Mouse (Mus musculus): ENCODE measurements around the gene Ifih1.

Ifih1 gene

DNA sequence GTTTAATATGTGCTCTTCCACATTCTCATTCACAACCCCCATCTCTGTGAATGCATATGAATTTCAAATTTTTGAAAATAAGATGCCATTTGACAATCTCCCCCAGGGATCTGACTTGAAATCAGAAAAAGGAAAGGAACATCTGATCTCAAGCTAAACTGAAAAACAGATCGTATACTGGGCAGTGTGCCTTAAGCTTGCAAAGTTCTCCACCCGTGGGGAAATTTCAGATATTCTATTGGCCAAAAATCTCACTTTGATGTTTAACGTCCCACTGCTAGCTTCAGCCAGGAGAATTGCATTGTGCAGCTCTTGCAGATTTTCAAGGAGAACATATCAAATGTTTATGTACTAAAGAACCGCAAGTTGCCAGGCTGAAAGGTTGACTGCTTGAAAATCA is 96.9 kb downstream of the Ifih1 start:
- DNase-seq (ENCODE audit: low spot score) = no peak

DNA sequence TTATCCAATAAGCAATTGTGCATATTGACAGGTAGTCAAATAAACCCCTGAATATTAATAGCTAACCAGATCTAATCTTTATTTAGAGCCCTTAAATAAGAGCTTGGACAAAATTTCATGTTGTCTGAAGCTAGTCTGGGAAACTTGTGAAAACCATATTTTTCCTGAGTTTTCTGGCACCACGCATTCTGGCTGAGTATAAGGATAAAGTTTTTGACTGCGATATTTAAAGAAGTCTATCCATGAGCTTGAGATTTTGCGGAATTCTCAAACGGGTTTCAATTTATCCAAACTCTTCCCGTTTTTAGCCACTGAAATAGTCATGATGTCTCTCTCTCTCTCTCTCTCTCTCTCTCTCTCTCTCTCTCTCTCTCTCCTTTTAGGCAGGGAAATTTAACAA is 98.0 kb downstream of the Ifih1 start:
- no peak for DNase-seq (ENCODE audit: low spot score)

Data from spleen, adult 12 weeks (tissue).